Mouse (Mus musculus): ENCODE measurements around the gene Fank1. TPM values are rescaled to one million over a fixed set of nuclear protein-coding genes. Genes with fewer than 3 reads are reported as not detected.

The Fank1 gene
- total and polyA plus RNA-seq, 3 experiments = 0.10 TPM; not detected in 2

DNA sequence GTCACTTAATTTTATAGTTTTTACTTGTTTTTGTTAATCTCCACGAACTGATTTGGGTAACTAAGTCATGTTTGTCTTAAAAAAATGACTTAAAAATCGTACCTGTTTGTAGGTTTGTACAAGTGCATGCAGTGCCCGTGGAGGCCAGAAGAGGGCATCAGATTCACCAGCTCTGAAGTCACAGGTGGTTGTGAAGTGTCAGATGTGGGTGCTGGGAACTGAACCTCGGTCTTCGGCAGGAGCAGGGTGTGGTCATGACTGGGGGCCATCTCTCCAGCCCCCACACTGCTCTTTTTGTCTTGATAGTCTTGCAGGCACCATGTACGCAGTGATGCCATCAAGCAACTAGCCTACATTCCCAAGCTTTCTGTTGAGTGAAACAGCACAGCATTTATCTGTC lies 47.1 kb downstream of the Fank1 start:
- intact Hi-C loops (cut with DNase I) = no loop called here
- WGBS = 89% methylated on average over 6 of the region's 6 CpGs

DNA sequence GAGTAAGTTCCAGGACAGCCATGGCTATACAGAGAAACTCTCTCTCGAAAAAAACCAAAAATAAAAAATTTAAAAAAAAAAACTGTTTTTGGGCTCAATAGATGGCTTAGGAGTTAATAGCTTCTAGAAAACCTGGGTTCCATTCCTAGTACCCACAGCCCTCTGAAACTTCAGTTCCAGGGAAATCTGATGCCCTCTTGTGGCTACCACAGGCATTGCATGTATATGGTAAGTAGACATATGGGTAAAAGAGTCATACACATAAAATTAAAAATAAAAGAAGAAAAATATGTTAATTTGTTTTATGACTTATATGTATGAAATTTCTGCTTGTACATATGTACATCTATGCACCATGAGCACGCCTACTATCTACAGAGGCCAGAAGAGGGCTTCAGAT lies 47.9 kb downstream of the Fank1 start:
- intact Hi-C loops (cut with DNase I) = no loop called here
- 96% methylated on average over 2 of the region's 2 CpGs for WGBS
- Histone ChIP-seq H3K27me3 (ENCODE audit: control insufficient read depth, insufficient read depth, low read length) (no peaks in the 10 kb centered on the region), H3K4me1 (ENCODE audit: control insufficient read depth, insufficient read depth, low read length) (no peaks in the 10 kb centered on the region), H3K4me3 (no peak overlapping the region), H3K36me3 (ENCODE audit: control insufficient read depth, insufficient read depth, low read length) (no peaks in the 10 kb centered on the region), H3K79me2 (replicated peaks; ENCODE audit: control insufficient read depth, insufficient read depth, low read length) (no peaks in the 10 kb centered on the region), H3K27ac (no peak overlapping the region), H3K9ac (ENCODE audit: low read depth, low read length) (no peak overlapping the region)
- DNase-seq = no peak
- TF ChIP-seq POLR2A (IDR thresholded peaks at IDR 0.05; ENCODE audit: insufficient read depth, low read depth, low read length) (no peak), EP300 (IDR thresholded peaks at IDR 0.05; ENCODE audit: insufficient read depth, low read depth, low read length) (no peak), CTCF (IDR thresholded peaks at IDR 0.05) (peak; percentile 74)

More for the DNA sequence above, 47.1 kb downstream of the Fank1 start:
- Histone ChIP-seq H3K79me2 (replicated peaks; ENCODE audit: control insufficient read depth, insufficient read depth, low read length) (no peaks in the 10 kb centered on the region), H3K4me1 (ENCODE audit: control insufficient read depth, insufficient read depth, low read length) (no peaks in the 10 kb centered on the region), H3K36me3 (ENCODE audit: control insufficient read depth, insufficient read depth, low read length) (no peaks in the 10 kb centered on the region), H3K27ac (no peak overlapping the region), H3K27me3 (ENCODE audit: control insufficient read depth, insufficient read depth, low read length) (no peaks in the 10 kb centered on the region), H3K9ac (ENCODE audit: low read depth, low read length) (no peak overlapping the region), H3K4me3 (no peak overlapping the region)
- TF ChIP-seq POLR2A (IDR thresholded peaks at IDR 0.05; ENCODE audit: insufficient read depth, low read depth, low read length) (no peak), CTCF (IDR thresholded peaks at IDR 0.05) (peak; percentile 40), EP300 (IDR thresholded peaks at IDR 0.05; ENCODE audit: insufficient read depth, low read depth, low read length) (no peak)
- DNase-seq = no peak

GRCm38 (mm10) chr7:133828514-133828913 lies 51.9 kb downstream of the Fank1 start:
- intact Hi-C loops (cut with DNase I) = no loop called here
- Histone ChIP-seq H3K27me3 (ENCODE audit: control insufficient read depth, insufficient read depth, low read length) (no peaks in the 10 kb centered on the region), H3K4me1 (ENCODE audit: control insufficient read depth, insufficient read depth, low read length) (no peaks in the 10 kb centered on the region), H3K4me3 (no peak overlapping the region), H3K27ac (no peak overlapping the region), H3K9ac (ENCODE audit: low read depth, low read length) (no peak overlapping the region), H3K79me2 (replicated peaks; ENCODE audit: control insufficient read depth, insufficient read depth, low read length) (no peaks in the 10 kb centered on the region), H3K36me3 (ENCODE audit: control insufficient read depth, insufficient read depth, low read length) (no peaks in the 10 kb centered on the region)
- no peak for DNase-seq
- TF ChIP-seq EP300 (IDR thresholded peaks at IDR 0.05; ENCODE audit: insufficient read depth, low read depth, low read length) (no peak), CTCF (IDR thresholded peaks at IDR 0.05) (no peak), POLR2A (IDR thresholded peaks at IDR 0.05; ENCODE audit: insufficient read depth, low read depth, low read length) (no peak)
- 31% methylated on average over 4 of the region's 4 CpGs for WGBS

GRCm38 (mm10) chr7:133829579-133829978 lies 52.9 kb downstream of the Fank1 start:
- intact Hi-C loops (cut with DNase I) = no loop called here
- Histone ChIP-seq H3K36me3 (ENCODE audit: control insufficient read depth, insufficient read depth, low read length) (no peaks in the 10 kb centered on the region), H3K4me1 (ENCODE audit: control insufficient read depth, insufficient read depth, low read length) (no peaks in the 10 kb centered on the region), H3K27me3 (ENCODE audit: control insufficient read depth, insufficient read depth, low read length) (no peaks in the 10 kb centered on the region), H3K4me3 (no peak overlapping the region), H3K9ac (ENCODE audit: low read depth, low read length) (no peak overlapping the region), H3K79me2 (replicated peaks; ENCODE audit: control insufficient read depth, insufficient read depth, low read length) (no peaks in the 10 kb centered on the region), H3K27ac (no peak overlapping the region)
- 43% methylated on average over 7 of the region's 7 CpGs for WGBS
- TF ChIP-seq CTCF (IDR thresholded peaks at IDR 0.05) (no peak), POLR2A (IDR thresholded peaks at IDR 0.05; ENCODE audit: insufficient read depth, low read depth, low read length) (no peak), EP300 (IDR thresholded peaks at IDR 0.05; ENCODE audit: insufficient read depth, low read depth, low read length) (no peak)
- no peak for DNase-seq

- 42% methylated on average over 4 of the region's 4 CpGs for WGBS
- Histone ChIP-seq H3K27me3 (ENCODE audit: control insufficient read depth, insufficient read depth, low read length) (no peaks in the 10 kb centered on the region), H3K4me1 (ENCODE audit: control insufficient read depth, insufficient read depth, low read length) (no peaks in the 10 kb centered on the region), H3K9ac (ENCODE audit: low read depth, low read length) (no peak overlapping the region), H3K79me2 (replicated peaks; ENCODE audit: control insufficient read depth, insufficient read depth, low read length) (no peaks in the 10 kb centered on the region), H3K36me3 (ENCODE audit: control insufficient read depth, insufficient read depth, low read length) (no peaks in the 10 kb centered on the region), H3K4me3 (no peak overlapping the region), H3K27ac (no peak overlapping the region)
- intact Hi-C loops (cut with DNase I) = no loop called here
- TF ChIP-seq CTCF (IDR thresholded peaks at IDR 0.05) = no peak
- no peak for TF ChIP-seq EP300 (IDR thresholded peaks at IDR 0.05; ENCODE audit: insufficient read depth, low read depth, low read length)
- no peak for TF ChIP-seq POLR2A (IDR thresholded peaks at IDR 0.05; ENCODE audit: insufficient read depth, low read depth, low read length)
- no peak for DNase-seq
Measured at GRCm38 (mm10) chr7:133839546-133839945, 62.9 kb downstream of the Fank1 start.

- no peak for DNase-seq
- no peak overlapping the region for H3K9ac ChIP-seq (ENCODE audit: low read depth, low read length)
- no peaks in the 10 kb centered on the region for H3K4me1 ChIP-seq (ENCODE audit: control insufficient read depth, insufficient read depth, low read length)
- WGBS = 78% methylated on average over 6 of the region's 6 CpGs
- no peaks in the 10 kb centered on the region for H3K79me2 ChIP-seq (replicated peaks; ENCODE audit: control insufficient read depth, insufficient read depth, low read length)
- H3K4me3 ChIP-seq = no peak overlapping the region
- H3K36me3 ChIP-seq (ENCODE audit: control insufficient read depth, insufficient read depth, low read length) = no peaks in the 10 kb centered on the region
- no peaks in the 10 kb centered on the region for H3K27me3 ChIP-seq (ENCODE audit: control insufficient read depth, insufficient read depth, low read length)
- TF ChIP-seq POLR2A (IDR thresholded peaks at IDR 0.05; ENCODE audit: insufficient read depth, low read depth, low read length) (no peak), EP300 (IDR thresholded peaks at IDR 0.05; ENCODE audit: insufficient read depth, low read depth, low read length) (no peak), CTCF (IDR thresholded peaks at IDR 0.05) (no peak)
- intact Hi-C loops (cut with DNase I) = no loop called here
- H3K27ac ChIP-seq = no peak overlapping the region
Measured at GRCm38 (mm10) chr7:133842079-133842478, 65.4 kb downstream of the Fank1 start.
